Mouse (Mus musculus) MEL (cell line): ENCODE data around the gene Ifitm10. TPM values are rescaled to one million over a fixed set of nuclear protein-coding genes. Genes with fewer than 3 reads are reported as not detected.

Experiments used
- DNase-seq: peaks from one replicate; pipeline ENCODE4 v3.0.0; 2011; ENCODE audit warnings: low read depth, low spot score
- H3K27ac ChIP-seq: 2 replicates; pipeline ENCODE4 v1.5.1; 2012; ENCODE audit warnings: low read depth, mild to moderate bottlenecking, control low read depth, low read length, moderate library complexity; ENCODE audit not compliant: control insufficient read depth
- H3K27me3 ChIP-seq, 2 experiments: fragments of 150-350 bp in 1 of 2; sonication (generic) in 1 of 2; 2 replicates each; pipeline ENCODE4 v1.6.1; 2012; ENCODE audit warnings: low read length in 2 of 2, mild to moderate bottlenecking in 2 of 2, improper control_type of control experiment in 1 of 2, moderate library complexity in 1 of 2; ENCODE audit not compliant: insufficient read depth in 2 of 2, control insufficient read depth in 1 of 2
- H3K36me3 ChIP-seq, 2 experiments: 2 replicates each; pipeline ENCODE4 v1.6.1; 2012 to 2014; ENCODE audit warnings: low read length in 2 of 2, improper control_type of control experiment in 1 of 2, inconsistent platforms in 1 of 2, mild to moderate bottlenecking in 1 of 2; ENCODE audit not compliant: insufficient read depth in 2 of 2, control insufficient read depth in 1 of 2
- H3K4me1 ChIP-seq, 2 experiments: fragments of 150-350 bp in 1 of 2; sonication (generic) in 1 of 2; 2 replicates each; pipeline ENCODE4 v1.6.1; 2012; ENCODE audit warnings: low read length in 2 of 2, improper control_type of control experiment in 1 of 2, mild to moderate bottlenecking in 1 of 2; ENCODE audit not compliant: insufficient read depth in 2 of 2, control insufficient read depth in 1 of 2
- H3K4me3 ChIP-seq, 2 experiments: fragments of 150-350 bp in 1 of 2; sonication (generic) in 1 of 2; 2 replicates each; pipeline ENCODE4 v1.5.1; 2012; ENCODE audit warnings: low read depth in 2 of 2, low read length in 2 of 2, mild to moderate bottlenecking in 2 of 2, moderate library complexity in 2 of 2, control low read depth in 1 of 2, improper control_type of control experiment in 1 of 2; ENCODE audit not compliant: control insufficient read depth in 1 of 2, insufficient read depth in 1 of 2
- H3K79me2 ChIP-seq: 2 replicates; pipeline ENCODE4 v1.6.1; 2012; ENCODE audit warnings: mild to moderate bottlenecking, low read length, moderate library complexity; ENCODE audit not compliant: control insufficient read depth, poor library complexity, insufficient read depth
- H3K9ac ChIP-seq: 2 replicates; pipeline ENCODE4 v1.6.1; 2012; ENCODE audit warnings: low read depth, mild to moderate bottlenecking, control low read depth, low read length, moderate library complexity; ENCODE audit not compliant: control insufficient read depth, poor library complexity, severe bottlenecking
- H3K9me3 ChIP-seq: fragments of 150-350 bp; sonication (generic); replicated peaks from 2 replicates; pipeline ENCODE4 v1.6.1; 2012; ENCODE audit warnings: mild to moderate bottlenecking, low read length, improper control_type of control experiment, moderate library complexity; ENCODE audit not compliant: insufficient read depth
- BHLHE40 ChIP-seq: IDR thresholded peaks from 2 replicates; pipeline ENCODE4 v1.6.1; 2012; ENCODE audit warnings: low read depth, mild to moderate bottlenecking, inconsistent platforms, low read length, improper control_type of control experiment, borderline replicate concordance
- CHD1 ChIP-seq: IDR thresholded peaks from 2 replicates; pipeline ENCODE4 v1.6.1; 2012; ENCODE audit warnings: low read depth, mild to moderate bottlenecking, inconsistent platforms, low read length, improper control_type of control experiment
- CHD2 ChIP-seq: IDR thresholded peaks from 2 replicates; pipeline ENCODE4 v1.6.1; 2011; ENCODE audit warnings: low read length, improper control_type of control experiment
- CTCF ChIP-seq, 3 experiments: IDR thresholded peaks in 2 of 3; conservative IDR thresholded peaks in 1 of 3; 2 replicates each; pipeline ENCODE4 v1.5.1; 2011 to 2012; ENCODE audit warnings: low read length in 3 of 3, low read depth in 2 of 3, mild to moderate bottlenecking in 2 of 3, improper control_type of control experiment in 1 of 3, inconsistent platforms in 1 of 3, mixed read lengths in 1 of 3, moderate library complexity in 1 of 3; ENCODE audit not compliant: control insufficient read depth in 1 of 3, insufficient read depth in 1 of 3, poor library complexity in 1 of 3, severe bottlenecking in 1 of 3
- ELF1 ChIP-seq: IDR thresholded peaks from 2 replicates; pipeline ENCODE4 v1.6.1; 2014; ENCODE audit warnings: low read depth, mild to moderate bottlenecking, inconsistent platforms, low read length, improper control_type of control experiment, moderate library complexity
- GABPA ChIP-seq: IDR thresholded peaks from 2 replicates; pipeline ENCODE4 v1.6.1; 2012; ENCODE audit warnings: low read depth, mild to moderate bottlenecking, inconsistent platforms, low read length, improper control_type of control experiment, moderate library complexity
- HCFC1 ChIP-seq: IDR thresholded peaks from 2 replicates; pipeline ENCODE4 v1.6.1; 2012; ENCODE audit warnings: low read depth, mild to moderate bottlenecking, inconsistent platforms, low read length, improper control_type of control experiment, moderate library complexity
- JUND ChIP-seq: IDR thresholded peaks from 2 replicates; pipeline ENCODE4 v1.6.1; 2011; ENCODE audit warnings: low read depth, mild to moderate bottlenecking, improper control_type of control experiment, low read length
- MAFK ChIP-seq: IDR thresholded peaks from 2 replicates; pipeline ENCODE4 v1.6.1; 2011; ENCODE audit warnings: low read depth, mild to moderate bottlenecking, low read length, improper control_type of control experiment, borderline replicate concordance
- MAZ ChIP-seq: IDR thresholded peaks from 2 replicates; pipeline ENCODE4 v1.6.1; 2012; ENCODE audit warnings: low read depth, mild to moderate bottlenecking, inconsistent platforms, low read length, improper control_type of control experiment
- MEF2A ChIP-seq: IDR thresholded peaks from 2 replicates; pipeline ENCODE4 v1.6.1; 2014; ENCODE audit warnings: low read depth, mild to moderate bottlenecking, inconsistent platforms, low read length, improper control_type of control experiment; ENCODE audit not compliant: poor library complexity, insufficient replicate concordance, severe bottlenecking; ENCODE audit errors: extremely low read depth
- MYB ChIP-seq: IDR thresholded peaks from 2 replicates; pipeline ENCODE4 v1.6.1; 2011; ENCODE audit warnings: mild to moderate bottlenecking, low read depth, low read length, improper control_type of control experiment
- POLR2A ChIP-seq, 2 experiments: IDR thresholded peaks; 2 replicates each; pipeline ENCODE4 v1.6.1; 2011 to 2012; ENCODE audit warnings: low read length in 2 of 2, mild to moderate bottlenecking in 2 of 2, control low read depth in 1 of 2, improper control_type of control experiment in 1 of 2, low read depth in 1 of 2, moderate library complexity in 1 of 2; ENCODE audit not compliant: control insufficient read depth in 1 of 2, insufficient read depth in 1 of 2, poor library complexity in 1 of 2
- POLR2AphosphoS2 ChIP-seq: IDR thresholded peaks from 2 replicates; pipeline ENCODE4 v1.6.1; 2011; ENCODE audit warnings: low read length, improper control_type of control experiment
- RAD21 ChIP-seq: IDR thresholded peaks from 2 replicates; pipeline ENCODE4 v1.6.1; 2011; ENCODE audit warnings: mild to moderate bottlenecking, low read depth, low read length, improper control_type of control experiment
- RCOR1 ChIP-seq: IDR thresholded peaks from 2 replicates; pipeline ENCODE4 v1.6.1; 2012; ENCODE audit warnings: low read depth, mild to moderate bottlenecking, inconsistent platforms, low read length, improper control_type of control experiment
- SIN3A ChIP-seq: IDR thresholded peaks from 2 replicates; pipeline ENCODE4 v1.6.1; 2012; ENCODE audit warnings: low read length, improper control_type of control experiment, inconsistent platforms
- TCF12 ChIP-seq: IDR thresholded peaks from 2 replicates; pipeline ENCODE4 v1.6.1; 2014; ENCODE audit warnings: low read depth, mild to moderate bottlenecking, inconsistent platforms, low read length, improper control_type of control experiment, moderate library complexity
- UBTF ChIP-seq: IDR thresholded peaks from 2 replicates; pipeline ENCODE4 v1.6.1; 2012; ENCODE audit warnings: low read depth, mild to moderate bottlenecking, inconsistent platforms, low read length, improper control_type of control experiment, moderate library complexity, borderline replicate concordance; ENCODE audit not compliant: insufficient read depth
- polyA plus RNA-seq, 2 experiments: library from polyadenylated mRNA; stranded (reverse) in 1 of 2; unstranded in 1 of 2; fragments of >175 nt in 1 of 2; fragments of >200 nt in 1 of 2; gene quantifications; 2 replicates each; pipeline versions ENCODE4 v1.2.1 to v1.2.4; 2012; ENCODE audit warnings: low replicate concordance in 2 of 2, low read depth in 1 of 2; ENCODE audit not compliant: insufficient read length in 2 of 2, insufficient read depth in 1 of 2, missing spikeins in 1 of 2
- total RNA-seq: library from RNA; depleted of rRNA; stranded (reverse); fragments of 300-350 nt; gene quantifications from 2 replicates; pipeline ENCODE4 v1.2.3, GENCODE M21; 2012

The Ifitm10 gene
- total and polyA plus RNA-seq, 3 experiments, result 0.21 TPM; not detected in 2

- Histone ChIP-seq H3K36me3 (no peaks in the 10 kb centered on the region), H3K27me3 (peaks cover 6 to 8% of the 10 kb centered on the region in 2 experiments), H3K9me3 (no peaks in the 10 kb centered on the region), H3K27ac (no peak overlapping the region), H3K9ac (no peak overlapping the region), H3K4me3 (no peak overlapping the region), H3K4me1 (peaks cover 0 to 4% of the 10 kb centered on the region in 2 experiments; a peak in 1 of 4 replicates), H3K79me2 (no peaks in the 10 kb centered on the region)
- DNase-seq, result no peak
- TF ChIP-seq CHD1, result no peak
- no peak for TF ChIP-seq BHLHE40
- no peak for TF ChIP-seq ELF1
- no peak for TF ChIP-seq TCF12
- TF ChIP-seq HCFC1, result no peak
- TF ChIP-seq SIN3A, result no peak
- no peak for TF ChIP-seq MYB
- no peak for TF ChIP-seq POLR2AphosphoS2
- TF ChIP-seq POLR2A (IDR thresholded peaks at IDR 0.05; ENCODE audit: control insufficient read depth in 1 of 2, insufficient read depth in 1 of 2, low read depth in 1 of 2, low read length in 2 of 2, poor library complexity in 1 of 2), result no peak
- TF ChIP-seq, all 39 proteins: peak for 0
Observed at GRCm38 (mm10) chr7:142331281-142331680, 42.3 kb downstream of the Ifitm10 start.

DNA sequence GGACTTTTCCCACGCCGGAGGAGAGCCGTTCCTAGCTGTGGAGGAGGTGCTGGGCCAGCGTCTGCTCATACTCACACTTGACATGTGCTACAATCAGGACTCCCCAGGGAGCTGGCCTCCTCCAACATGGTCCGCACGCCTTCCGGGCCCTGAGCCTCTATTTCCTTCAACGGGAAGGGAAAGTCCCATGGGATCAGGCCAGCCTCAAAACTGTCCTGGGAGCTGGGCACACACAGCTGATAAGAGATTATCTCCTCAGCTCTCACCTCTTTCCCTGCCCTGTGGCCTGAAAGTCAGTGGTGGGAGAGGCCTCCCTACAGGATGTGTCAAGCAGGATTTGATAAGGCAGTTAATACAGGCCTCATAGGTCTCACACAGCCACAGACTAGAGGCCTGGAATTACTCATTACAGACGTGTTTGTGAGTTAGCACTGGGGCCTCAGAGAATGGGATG is 43.3 kb downstream of the Ifitm10 start:
- no peaks in the 10 kb centered on the region for H3K79me2 ChIP-seq
- DNase-seq, result no peak
- peaks cover 0 to 4% of the 10 kb centered on the region in 2 experiments; a peak in 1 of 4 replicates for H3K4me1 ChIP-seq
- no peaks in the 10 kb centered on the region for H3K9me3 ChIP-seq
- no peak overlapping the region for H3K27ac ChIP-seq
- peaks cover 8 to 9% of the 10 kb centered on the region in 2 experiments for H3K27me3 ChIP-seq
- no peak overlapping the region for H3K9ac ChIP-seq
- H3K36me3 ChIP-seq, result no peaks in the 10 kb centered on the region
- TF ChIP-seq GABPA (no peak), JUND (no peak), UBTF (no peak), CTCF (IDR thresholded peaks at IDR 0.05 in 2 of 3, conservative IDR thresholded peaks at IDR 0.05 in 1 of 3; ENCODE audit: control insufficient read depth in 1 of 3, insufficient read depth in 1 of 3, low read depth in 2 of 3, low read length in 3 of 3, poor library complexity in 1 of 3, severe bottlenecking in 1 of 3) (no peak), POLR2AphosphoS2 (no peak), MEF2A (no peak), RAD21 (no peak), RCOR1 (no peak), MAZ (no peak), MAFK (no peak), CHD2 (no peak)
- H3K4me3 ChIP-seq, result no peak overlapping the region
